Mouse (Mus musculus): ENCODE results near the gene Ifna11. TPM values are rescaled to one million over a fixed set of nuclear protein-coding genes. Genes with fewer than 3 reads are reported as not detected.

Ifna11 gene
- polyA plus RNA-seq, 1 experiment, result not detected

GRCm38 (mm10) chr4:88851026-88851763 is 31.4 kb downstream of the Ifna11 start:
- TF ChIP-seq CTCF (IDR thresholded peaks at IDR 0.05; ENCODE audit: extremely low read depth, insufficient read depth, low read length) (no peak), POLR2A (IDR thresholded peaks at IDR 0.05; ENCODE audit: extremely low read depth, insufficient read depth, low read length) (no peak)
- Histone ChIP-seq H3K4me1 (ENCODE audit: control insufficient read depth, insufficient read depth, low read length) (no peaks in the 10 kb centered on the region), H3K4me3 (ENCODE audit: insufficient read depth, low read length) (no peak overlapping the region), H3K27ac (ENCODE audit: insufficient read depth, low read length) (no peak overlapping the region)

GRCm38 (mm10) chr4:88859214-88859613 is 39.5 kb downstream of the Ifna11 start:
- no peak overlapping the region for H3K4me3 ChIP-seq (ENCODE audit: insufficient read depth, low read length)
- H3K27ac ChIP-seq (ENCODE audit: insufficient read depth, low read length), result no peak overlapping the region
- H3K4me1 ChIP-seq (ENCODE audit: control insufficient read depth, insufficient read depth, low read length), result no peaks in the 10 kb centered on the region
- TF ChIP-seq CTCF (IDR thresholded peaks at IDR 0.05; ENCODE audit: extremely low read depth, insufficient read depth, low read length) (no peak), POLR2A (IDR thresholded peaks at IDR 0.05; ENCODE audit: extremely low read depth, insufficient read depth, low read length) (no peak)

- no peak overlapping the region for H3K27ac ChIP-seq (ENCODE audit: insufficient read depth, low read length)
- no peak overlapping the region for H3K4me3 ChIP-seq (ENCODE audit: insufficient read depth, low read length)
- H3K4me1 ChIP-seq (ENCODE audit: control insufficient read depth, insufficient read depth, low read length), result no peaks in the 10 kb centered on the region
- no peak for TF ChIP-seq POLR2A (IDR thresholded peaks at IDR 0.05; ENCODE audit: extremely low read depth, insufficient read depth, low read length)
- TF ChIP-seq CTCF (IDR thresholded peaks at IDR 0.05; ENCODE audit: extremely low read depth, insufficient read depth, low read length), result no peak
These were observed 43.5 kb downstream of the Ifna11 start for GRCm38 (mm10) chr4:88863309-88863708.

GRCm38 (mm10) chr4:88864599-88864998 is 44.8 kb downstream of the Ifna11 start:
- H3K4me1 ChIP-seq (ENCODE audit: control insufficient read depth, insufficient read depth, low read length), result no peaks in the 10 kb centered on the region
- no peak overlapping the region for H3K4me3 ChIP-seq (ENCODE audit: insufficient read depth, low read length)
- no peak for TF ChIP-seq CTCF (IDR thresholded peaks at IDR 0.05; ENCODE audit: extremely low read depth, insufficient read depth, low read length)
- no peak for TF ChIP-seq POLR2A (IDR thresholded peaks at IDR 0.05; ENCODE audit: extremely low read depth, insufficient read depth, low read length)
- H3K27ac ChIP-seq (ENCODE audit: insufficient read depth, low read length), result no peak overlapping the region

GRCm38 (mm10) chr4:88865011-88865569 is 45.3 kb downstream of the Ifna11 start:
- H3K4me3 ChIP-seq (ENCODE audit: insufficient read depth, low read length), result no peak overlapping the region

GRCm38 (mm10) chr4:88867366-88867925 is 47.7 kb downstream of the Ifna11 start:
- H3K4me3 ChIP-seq (ENCODE audit: insufficient read depth, low read length), result no peak overlapping the region; the same call in 1 of the 2 replicates
- no peaks in the 10 kb centered on the region for H3K4me1 ChIP-seq (ENCODE audit: control insufficient read depth, insufficient read depth, low read length)
- TF ChIP-seq POLR2A (IDR thresholded peaks at IDR 0.05; ENCODE audit: extremely low read depth, insufficient read depth, low read length) (no peak), CTCF (IDR thresholded peaks at IDR 0.05; ENCODE audit: extremely low read depth, insufficient read depth, low read length) (peak; percentile 93)
- H3K27ac ChIP-seq (ENCODE audit: insufficient read depth, low read length), result no peak overlapping the region

More at GRCm38 (mm10) chr4:88865011-88865569, 45.3 kb downstream of the Ifna11 start:
- no peak for TF ChIP-seq CTCF (IDR thresholded peaks at IDR 0.05; ENCODE audit: extremely low read depth, insufficient read depth, low read length)
- no peak for TF ChIP-seq POLR2A (IDR thresholded peaks at IDR 0.05; ENCODE audit: extremely low read depth, insufficient read depth, low read length)
- Histone ChIP-seq H3K4me1 (ENCODE audit: control insufficient read depth, insufficient read depth, low read length) (no peaks in the 10 kb centered on the region), H3K27ac (ENCODE audit: insufficient read depth, low read length) (no peak overlapping the region)

- Histone ChIP-seq H3K4me3 (ENCODE audit: insufficient read depth, low read length) (peak overlapping the region; percentile 28), H3K4me1 (ENCODE audit: control insufficient read depth, insufficient read depth, low read length) (no peaks in the 10 kb centered on the region), H3K27ac (ENCODE audit: insufficient read depth, low read length) (no peak overlapping the region)
- TF ChIP-seq CTCF (IDR thresholded peaks at IDR 0.05; ENCODE audit: extremely low read depth, insufficient read depth, low read length) (no peak), POLR2A (IDR thresholded peaks at IDR 0.05; ENCODE audit: extremely low read depth, insufficient read depth, low read length) (no peak)
These were observed 48.5 kb downstream of the Ifna11 start for GRCm38 (mm10) chr4:88867926-88868911.

Other genes with a start within 250 kb of the Ifna11 start
- not detected in 2 replicates for gene Ifna14, start 248.2 kb upstream of the Ifna11 start, polyA plus RNA-seq (2012; rRNA removed)
- not detected in 2 replicates for gene Ifna9, start 227.6 kb upstream of the Ifna11 start, polyA plus RNA-seq (2012; rRNA removed)
- not detected in 2 replicates for gene Ifna12, start 216.6 kb upstream of the Ifna11 start, polyA plus RNA-seq (2012; rRNA removed)
- gene C87499, start 185.5 kb upstream of the Ifna11 start, polyA plus RNA-seq (2012; rRNA removed), result not detected in 2 replicates
- not detected in 2 replicates for gene Ifna13, start 175.5 kb upstream of the Ifna11 start, polyA plus RNA-seq (2012; rRNA removed)
- not detected in 2 replicates for gene Ifna16, start 143.0 kb upstream of the Ifna11 start, polyA plus RNA-seq (2012; rRNA removed)
- not detected in 2 replicates for gene Ifna2, start 136.0 kb upstream of the Ifna11 start, polyA plus RNA-seq (2012; rRNA removed)
- not detected in 2 replicates for gene Ifnab, start 128.6 kb upstream of the Ifna11 start, polyA plus RNA-seq (2012; rRNA removed)
- gene Gm26566, start 98.2 kb upstream of the Ifna11 start, polyA plus RNA-seq (2012; rRNA removed), result 0.61 and 1.2 TPM in 2 replicates
- 38.5 and 40.5 TPM in 2 replicates for gene Klhl9, start 97.5 kb upstream of the Ifna11 start, polyA plus RNA-seq (2012; rRNA removed)
- not detected in 2 replicates for gene Gm13271, start 65.1 kb upstream of the Ifna11 start, polyA plus RNA-seq (2012; rRNA removed)
- not detected in 2 replicates for gene Gm13283, start 59.8 kb upstream of the Ifna11 start, polyA plus RNA-seq (2012; rRNA removed)
- not detected in 2 replicates for gene Gm13290, start 46.1 kb upstream of the Ifna11 start, polyA plus RNA-seq (2012; rRNA removed)
- gene Gm13289, start 43.0 kb upstream of the Ifna11 start, polyA plus RNA-seq (2012; rRNA removed), result not detected in 2 replicates
- gene Gm13272, start 40.1 kb upstream of the Ifna11 start, polyA plus RNA-seq (2012; rRNA removed), result not detected in 2 replicates
- not detected in 2 replicates for gene Ifnz, start 37.8 kb upstream of the Ifna11 start, polyA plus RNA-seq (2012; rRNA removed)
- gene Gm13276, start 34.2 kb upstream of the Ifna11 start, polyA plus RNA-seq (2012; rRNA removed), result not detected in 2 replicates
- gene Gm13277, start 31.3 kb upstream of the Ifna11 start, polyA plus RNA-seq (2012; rRNA removed), result not detected in 2 replicates
- not detected in 2 replicates for gene Gm13278, start 28.4 kb upstream of the Ifna11 start, polyA plus RNA-seq (2012; rRNA removed)
- gene Gm13275, start 25.5 kb upstream of the Ifna11 start, polyA plus RNA-seq (2012; rRNA removed), result not detected in 2 replicates
- gene Gm13279, start 22.6 kb upstream of the Ifna11 start, polyA plus RNA-seq (2012; rRNA removed), result not detected in 2 replicates
- gene Gm13285, start 20.3 kb upstream of the Ifna11 start, polyA plus RNA-seq (2012; rRNA removed), result not detected in 2 replicates
- not detected in 2 replicates for gene Gm13287, start 16.7 kb upstream of the Ifna11 start, polyA plus RNA-seq (2012; rRNA removed)
- not detected in 2 replicates for gene Gm13288, start 14.4 kb upstream of the Ifna11 start, polyA plus RNA-seq (2012; rRNA removed)
- not detected in 2 replicates for gene Ifna7, start 3.7 kb upstream of the Ifna11 start, polyA plus RNA-seq (2012; rRNA removed)
- gene Ifna6, start 7.5 kb downstream of the Ifna11 start, polyA plus RNA-seq (2012; rRNA removed), result not detected in 2 replicates
- gene Ifna5, start 15.6 kb downstream of the Ifna11 start, polyA plus RNA-seq (2012; rRNA removed), result not detected in 2 replicates
- gene Ifna4, start 21.9 kb downstream of the Ifna11 start, polyA plus RNA-seq (2012; rRNA removed), result not detected in 2 replicates
- gene Ifna1, start 30.1 kb downstream of the Ifna11 start, polyA plus RNA-seq (2012; rRNA removed), result not detected in 2 replicates
- gene Ifne, start 60.2 kb downstream of the Ifna11 start, polyA plus RNA-seq (2012; rRNA removed), result not detected in 2 replicates

Measured in cortical plate, adult 2 months (tissue).